Comparison of ENCODE assay signal across 16 mouse cellular contexts in genomic region chr6:50885031-50885430, GRCm38 (mm10).
DNase-seq lines count a peak whose midpoint lies in the region.
"Had no signal": no experiment of that assay in that cellular context is flagged by ENCODE, and none has a peak within 500 bp of the region (broad histone marks: within the 10 kb centered on the region; RNA-seq: fewer than 3 reads in every experiment).

No protein-coding gene starts in this region.

- no peak overlapping the region for H3K4me3 ChIP-seq in heart, embryonic 10.5 days

- H3K27me3 ChIP-seq in heart, embryonic 10.5 days (ENCODE audit: insufficient read depth, poor library complexity, severe bottlenecking), result no peaks in the 10 kb centered on the region
- H3K27me3 ChIP-seq: CH12.LX had no signal

- no peaks in the 10 kb centered on the region for H3K9me3 ChIP-seq in heart, embryonic 10.5 days
- H3K9me3 ChIP-seq: G1E had no signal

- DNase-seq in heart, adult 11 months, result peak; percentile 55
- DNase-seq in heart, adult 9 months (ENCODE audit: low spot score in 2 of 2), result no peak
- peak; percentile 61 for DNase-seq in heart, embryonic 10.5 days (ENCODE audit: low spot score)
- no peak for DNase-seq in heart, postnatal 4 days
- DNase-seq: adrenal gland, adult 2 months; adrenal gland, adult 8-10 months; adrenal gland, postnatal 10 days; adrenal gland, postnatal 14 days; adrenal gland, postnatal 25 days; adrenal gland, postnatal 36 days; B cell, adult 2 months; cerebellum, adult 11 months; cerebellum, adult 11-12 months; cerebellum, adult 18-20 months had no signal

- H3K36me3 ChIP-seq in heart, embryonic 10.5 days, result no peaks in the 10 kb centered on the region
- H3K36me3 ChIP-seq: G1E had no signal

- 92% methylated on average over 4 of the region's 4 CpGs for WGBS in heart, embryonic 10.5 days

- H3K4me1 ChIP-seq in heart, embryonic 10.5 days, result peaks cover 22% of the 10 kb centered on the region

- no peak overlapping the region for H3K27ac ChIP-seq in heart, embryonic 10.5 days

Comparison
In these comparisons a context has a peak if more than half of its experiments do, and no peak if none do; other contexts are left out.
1. DNase-seq: peak in heart, adult 11 months (single experiment) and heart, embryonic 10.5 days (single experiment); none in heart, adult 9 months (0 of 2) and heart, postnatal 4 days (single experiment).